Mouse (Mus musculus) midbrain, postnatal 0 days (tissue): ENCODE measurements around the gene Maml2. TPM values are rescaled to one million over a fixed set of nuclear protein-coding genes. Genes with fewer than 3 reads are reported as not detected.
A peak's percentile ranks its signal among the peaks of the same experiment; 100 is the strongest.

ENCODE experiments used
- ATAC-seq: fragments of 200-750 bp; cut with Nextera tagmentation; 2 replicates; pipeline ENCODE4 v1.8.0; 2017; ENCODE audit warnings: moderate number of reproducible peaks, mild to moderate bottlenecking, moderate TSS enrichment, moderate library complexity; ENCODE audit not compliant: low FRiP score
- DNase-seq: peaks from one replicate; pipeline ENCODE4 v3.0.0-alpha.2; 2015; ENCODE audit warnings: low spot score
- H3K27ac ChIP-seq: fragments of 300-500 bp; sonication (generic); 2 replicates; pipeline ENCODE4 v1.5.1; 2014; ENCODE audit warnings: low read depth, mild to moderate bottlenecking, low read length, mixed read lengths
- H3K27me3 ChIP-seq: fragments of 300-500 bp; sonication (generic); 2 replicates; pipeline ENCODE4 v1.6.1; 2014; ENCODE audit warnings: low read length, control low read depth, mixed read lengths; ENCODE audit not compliant: insufficient read depth
- H3K36me3 ChIP-seq: fragments of 300-500 bp; sonication (generic); 2 replicates; pipeline ENCODE4 v1.6.1; 2014; ENCODE audit warnings: low read length, control low read depth, mixed read lengths; ENCODE audit not compliant: insufficient read depth
- H3K4me1 ChIP-seq: fragments of 300-500 bp; sonication (generic); 2 replicates; pipeline ENCODE4 v1.6.1; 2014; ENCODE audit warnings: mild to moderate bottlenecking, control low read depth, antibody characterized with exemption, low read length, mixed read lengths; ENCODE audit not compliant: insufficient read depth
- H3K4me2 ChIP-seq: fragments of 300-500 bp; sonication (generic); 2 replicates; pipeline ENCODE4 v1.6.1; 2014; ENCODE audit warnings: low read depth, mild to moderate bottlenecking, low read length, mixed read lengths; ENCODE audit not compliant: poor library complexity, severe bottlenecking
- H3K4me3 ChIP-seq: fragments of 300-500 bp; sonication (generic); 2 replicates; pipeline ENCODE4 v1.5.1; 2014; ENCODE audit warnings: low read depth, mild to moderate bottlenecking, low read length, moderate library complexity
- H3K9ac ChIP-seq: fragments of 300-500 bp; sonication (generic); replicated peaks from 2 replicates; pipeline ENCODE4 v1.6.1; 2014; ENCODE audit warnings: mild to moderate bottlenecking, low read length, moderate library complexity, mixed read lengths; ENCODE audit not compliant: poor library complexity, severe bottlenecking
- H3K9me3 ChIP-seq: fragments of 300-500 bp; sonication (generic); 2 replicates; pipeline ENCODE4 v1.6.1; 2016; ENCODE audit warnings: low read length, control low read depth
- CTCF ChIP-seq: IDR thresholded peaks from 2 replicates; pipeline ENCODE4 v1.5.1; 2016; ENCODE audit warnings: antibody characterized with exemption, mild to moderate bottlenecking
- WGBS: fragments of 180-500 bp; shearing (Covaris S2); extraction: QIAGEN DNeasy Blood & Tissue Kit; methylation state at CpG from one replicate; pipeline ENCODE4 v1.1.7; 2014; 5-methylcytosine and 5-hydroxymethylcytosine counted together
- polyA plus RNA-seq: library from polyadenylated mRNA; unstranded; fragments of >200 nt; fragmentation: Nextera tagmentation; extraction: Ambion mirVana; gene quantifications from 2 replicates; pipeline ENCODE4 v1.2.1, GENCODE M21; 2015
- total RNA-seq: library from RNA; depleted of rRNA; stranded (reverse); fragments of >200 nt; gene quantifications from 2 replicates; pipeline ENCODE4 v1.2.3, GENCODE M21; 2014

Maml2 gene
- total and polyA plus RNA-seq, 2 experiments from 2014 or later = 9.1 to 9.2 TPM

DNA sequence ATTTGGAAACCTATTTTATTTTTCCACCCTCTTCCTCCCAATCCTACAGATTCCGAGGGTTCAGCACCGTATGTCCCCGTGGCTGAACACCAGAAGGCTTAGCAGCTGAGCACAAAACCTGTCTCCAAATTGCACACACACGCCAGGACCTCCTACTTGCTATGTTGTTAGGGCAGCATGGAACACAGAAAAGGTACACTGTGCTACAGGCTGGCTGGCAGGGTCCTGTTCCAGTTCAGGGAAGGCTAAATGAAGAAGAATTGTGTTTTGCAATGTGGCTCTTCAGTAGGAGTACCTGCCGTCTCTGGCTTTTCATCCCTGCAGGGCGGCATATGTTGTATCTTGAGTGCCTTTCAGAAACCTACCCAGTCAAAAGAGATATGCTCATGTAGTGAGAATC lies 300.0 kb downstream of the Maml2 start:
- ATAC-seq (no peak), DNase-seq (no peak)
- Histone ChIP-seq H3K27ac (no peak overlapping the region), H3K4me2 (no peak overlapping the region), H3K4me1 (0 out of 2 replicates have a peak, but pooled peaks cover 3% of the 10 kb centered on the region), H3K9ac (no peak overlapping the region), H3K27me3 (no peaks in the 10 kb centered on the region), H3K36me3 (no peaks in the 10 kb centered on the region), H3K4me3 (no peak overlapping the region), H3K9me3 (no peaks in the 10 kb centered on the region)
- no peak for TF ChIP-seq CTCF
- WGBS = 83% methylated on average over 6 of the region's 6 CpGs

DNA sequence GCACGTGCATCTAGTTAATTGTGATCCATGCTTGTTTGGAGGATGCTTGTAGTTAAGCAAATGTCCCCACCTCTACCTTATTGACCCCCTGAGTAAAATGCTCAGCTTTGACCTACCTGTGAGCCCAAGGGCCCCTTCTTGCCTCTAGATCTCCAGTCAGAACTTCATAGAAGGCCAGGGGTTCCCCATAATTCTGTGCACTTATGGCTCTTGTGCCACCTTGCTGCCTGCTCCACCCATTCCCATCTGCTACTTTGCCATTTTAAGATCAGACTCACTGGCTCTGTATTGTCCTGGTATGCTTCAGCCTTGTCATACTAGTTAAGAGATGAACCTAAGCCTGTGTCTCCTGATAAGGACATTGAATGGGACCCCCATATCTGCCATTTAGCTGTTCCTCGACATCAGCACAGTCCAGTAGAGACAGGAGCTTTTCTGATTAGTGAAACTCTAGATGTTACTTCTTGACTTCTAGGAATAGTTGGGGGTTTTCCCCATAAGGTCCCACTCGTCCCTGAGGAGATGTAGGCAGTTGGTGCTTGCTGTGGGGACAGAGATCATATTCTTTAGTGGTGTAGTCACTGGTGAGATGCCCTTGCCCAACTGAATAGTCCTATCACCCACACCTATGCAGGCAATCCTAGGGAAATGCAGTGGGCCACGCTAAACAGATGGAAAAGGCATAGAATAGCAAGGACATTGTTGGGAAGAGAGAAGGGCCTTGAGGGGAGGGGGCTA lies 301.0 kb downstream of the Maml2 start:
- Histone ChIP-seq H3K36me3 (no peaks in the 10 kb centered on the region), H3K4me3 (no peak overlapping the region), H3K9me3 (no peaks in the 10 kb centered on the region), H3K27me3 (no peaks in the 10 kb centered on the region), H3K27ac (no peak overlapping the region), H3K4me1 (0 out of 2 replicates have a peak, but pooled peaks cover 3% of the 10 kb centered on the region), H3K9ac (no peak overlapping the region), H3K4me2 (no peak overlapping the region)
- DNase-seq (no peak), ATAC-seq (no peak)
- no peak for TF ChIP-seq CTCF
- WGBS = 84% methylated on average over 4 of the region's 4 CpGs

DNA sequence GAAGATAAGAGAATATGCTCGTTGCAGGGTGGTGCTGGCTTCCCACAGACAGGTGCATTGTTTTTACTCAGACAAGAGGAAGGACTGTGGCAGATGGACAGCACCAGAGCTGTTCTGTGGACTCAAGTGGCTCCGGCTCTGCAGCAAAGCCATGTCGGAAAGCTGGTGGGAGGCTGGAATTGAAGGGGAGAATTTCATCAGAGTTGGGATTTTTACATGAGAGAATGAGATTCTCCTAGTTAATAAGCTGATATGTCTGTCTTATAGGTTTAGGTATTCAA lies 301.5 kb downstream of the Maml2 start:
- WGBS = 80% methylated on average over 3 of the region's 3 CpGs
- Histone ChIP-seq H3K4me1 (0 out of 2 replicates have a peak, but pooled peaks cover 3% of the 10 kb centered on the region), H3K9ac (no peak overlapping the region), H3K9me3 (no peaks in the 10 kb centered on the region), H3K27me3 (no peaks in the 10 kb centered on the region), H3K27ac (no peak overlapping the region), H3K4me2 (no peak overlapping the region), H3K4me3 (no peak overlapping the region), H3K36me3 (no peaks in the 10 kb centered on the region)
- no peak for TF ChIP-seq CTCF
- ATAC-seq (no peak), DNase-seq (no peak)

DNA sequence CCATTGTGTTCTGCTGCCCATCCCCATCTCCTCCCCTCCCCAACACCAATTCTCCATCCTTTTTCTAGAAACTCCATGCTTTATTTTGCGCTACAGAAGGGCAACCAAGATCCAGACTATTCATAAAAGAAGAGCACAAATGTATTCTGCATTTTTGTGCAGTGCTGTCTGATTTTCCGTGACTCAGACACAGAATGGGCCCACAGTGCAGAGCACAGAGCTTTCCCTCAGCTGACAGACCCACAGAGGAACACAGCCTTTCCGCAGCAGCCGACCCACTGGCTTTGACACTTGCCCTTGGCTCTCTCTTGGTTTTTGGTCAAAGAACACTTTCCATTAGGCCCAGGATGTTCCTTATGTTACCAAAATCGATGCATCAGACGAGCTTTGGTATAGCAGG lies 302.0 kb downstream of the Maml2 start:
- Histone ChIP-seq H3K4me3 (no peak overlapping the region), H3K36me3 (no peaks in the 10 kb centered on the region), H3K27me3 (no peaks in the 10 kb centered on the region), H3K4me2 (no peak overlapping the region), H3K27ac (no peak overlapping the region), H3K9me3 (no peaks in the 10 kb centered on the region), H3K9ac (no peak overlapping the region), H3K4me1 (0 out of 2 replicates have a peak, but pooled peaks cover 3% of the 10 kb centered on the region)
- WGBS = 96% methylated on average over 6 of the region's 6 CpGs
- no peak for ATAC-seq
- DNase-seq = no peak
- TF ChIP-seq CTCF = no peak

DNA sequence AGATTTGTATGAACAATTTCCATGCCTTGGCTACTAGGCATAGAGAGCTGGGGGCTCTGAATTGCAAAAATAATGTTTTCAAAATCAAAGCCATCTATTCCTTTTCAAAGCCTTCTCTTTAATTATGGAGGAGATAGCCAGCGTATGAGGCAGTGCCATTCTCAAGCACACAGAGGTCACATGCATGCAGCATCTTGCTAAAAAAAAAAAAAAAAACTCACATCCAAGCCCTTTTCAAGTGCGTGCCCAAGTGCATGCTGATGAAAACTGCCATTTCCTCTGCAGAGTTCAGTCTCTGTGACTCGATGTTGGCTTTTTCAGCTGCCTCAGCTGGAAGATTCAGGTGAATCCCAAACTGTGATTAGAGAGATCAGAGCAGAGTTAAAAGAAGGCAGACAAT lies 304.0 kb downstream of the Maml2 start:
- WGBS = 52% methylated on average over 3 of the region's 3 CpGs
- no peaks in the 10 kb centered on the region for H3K27me3 ChIP-seq
- no peaks in the 10 kb centered on the region for H3K9me3 ChIP-seq
- no peak for TF ChIP-seq CTCF
- ATAC-seq (0 out of 2 replicates have a peak, but pooled peaks have one; percentile 21), DNase-seq (no peak)
- no peaks in the 10 kb centered on the region for H3K4me1 ChIP-seq
- no peak overlapping the region for H3K4me2 ChIP-seq
- H3K9ac ChIP-seq = no peak overlapping the region
- no peak overlapping the region for H3K4me3 ChIP-seq
- H3K27ac ChIP-seq = no peak overlapping the region
- H3K36me3 ChIP-seq = no peaks in the 10 kb centered on the region

DNA sequence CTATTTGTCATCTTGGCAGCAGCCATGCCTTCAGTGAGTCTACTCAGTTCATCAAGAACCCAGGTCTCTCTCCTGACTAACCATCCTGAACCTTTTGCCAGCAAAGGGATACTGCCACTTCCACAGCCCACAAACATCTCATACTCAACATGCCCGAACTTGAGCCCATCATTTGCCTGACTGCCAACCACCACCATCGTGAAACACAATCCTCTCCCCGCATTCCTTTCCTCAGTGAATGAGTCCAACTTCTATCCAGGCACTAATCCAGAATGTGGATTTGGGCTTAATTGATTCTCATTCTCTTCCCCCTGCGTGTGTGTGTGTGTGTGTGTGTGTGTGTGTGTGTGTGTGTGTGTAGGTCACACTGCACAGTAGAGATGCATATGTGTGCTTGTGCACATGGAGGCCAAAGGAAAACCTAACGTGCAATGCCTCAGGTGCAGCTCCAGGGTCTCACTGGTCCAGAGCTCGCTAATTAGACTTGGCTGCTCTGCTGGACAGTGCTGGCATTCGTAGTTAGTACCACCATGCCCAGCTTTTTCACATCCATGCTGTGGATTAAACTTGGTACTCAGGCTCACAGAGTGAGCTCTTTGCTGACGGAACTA lies 305.9 kb downstream of the Maml2 start:
- TF ChIP-seq CTCF = no peak
- Histone ChIP-seq H3K9me3 (no peaks in the 10 kb centered on the region), H3K27me3 (no peaks in the 10 kb centered on the region), H3K27ac (no peak overlapping the region), H3K4me2 (no peak overlapping the region), H3K36me3 (no peaks in the 10 kb centered on the region), H3K9ac (no peak overlapping the region), H3K4me3 (no peak overlapping the region), H3K4me1 (no peaks in the 10 kb centered on the region)
- ATAC-seq (no peak), DNase-seq (no peak)
- WGBS = 72% methylated on average over 8 of the region's 8 CpGs
